Mouse (Mus musculus) adrenal gland, postnatal 10 days (tissue): ENCODE data around the gene Fndc1. TPM values are rescaled to one million over a fixed set of nuclear protein-coding genes. Genes with fewer than 3 reads are reported as not detected.

ENCODE experiments used
- DNase-seq: peaks from one replicate; pipeline ENCODE4 v3.0.0; 2021; ENCODE audit warnings: mixed read lengths
- long read RNA-seq, 2 experiments: library from polyadenylated mRNA; stranded (forward); transcript quantifications; one replicate each; pipeline ENCODE4 v2.0.0; 2021
- total RNA-seq, 2 experiments: library from RNA; stranded (reverse); gene quantifications; 2 replicates each; pipeline ENCODE4 v1.2.3; 2021

Fndc1 gene
- total RNA-seq = 10 to 100 TPM; 37.8 to 39.8 TPM
- long read RNA-seq, experiment 1, partial matches to known transcripts = 3 of 4 reads
- long read RNA-seq, experiment 1, other reads (novel, unspliced or antisense) = 1 of 4 reads
- long read RNA-seq, experiment 2, partial matches to known transcripts = 3 of 3 reads
- long read RNA-seq, experiment 2, other reads (novel, unspliced or antisense) = 0 of 3 reads

GRCm38 (mm10) chr17:7826819-7827515 is at the start of gene Fndc1:
TSS of gene Fndc1 (minus strand) at chr17:7827302.
- DNase-seq = peak; percentile 82

- DNase-seq = no peak
These were observed 49.4 kb upstream of the Fndc1 start for GRCm38 (mm10) chr17:7876541-7876940.

- peak; percentile 66 for DNase-seq
These were observed 48.9 kb upstream of the Fndc1 start for GRCm38 (mm10) chr17:7875941-7876461.

- no peak for DNase-seq
These were observed 47.9 kb upstream of the Fndc1 start for GRCm38 (mm10) chr17:7874776-7875531.

- no peak for DNase-seq
These were observed 46.3 kb upstream of the Fndc1 start for GRCm38 (mm10) chr17:7873382-7873781.

GRCm38 (mm10) chr17:7871800-7872199 is 44.7 kb upstream of the Fndc1 start:
- DNase-seq = no peak

- DNase-seq = peak; percentile 36
These were observed 43.9 kb upstream of the Fndc1 start for GRCm38 (mm10) chr17:7870862-7871605.

GRCm38 (mm10) chr17:7869114-7869513 is 42.0 kb upstream of the Fndc1 start:
- no peak for DNase-seq

- peak; percentile 83 for DNase-seq
These were observed 41.5 kb upstream of the Fndc1 start for GRCm38 (mm10) chr17:7868631-7869030.

- peak; percentile 25 for DNase-seq
These were observed 37.6 kb upstream of the Fndc1 start for GRCm38 (mm10) chr17:7864740-7865139.

GRCm38 (mm10) chr17:7863745-7864144 is 36.6 kb upstream of the Fndc1 start:
- peak; percentile 88 for DNase-seq

- no peak for DNase-seq
These were observed 33.8 kb upstream of the Fndc1 start for GRCm38 (mm10) chr17:7860845-7861360.

GRCm38 (mm10) chr17:7857658-7858057 is 30.6 kb upstream of the Fndc1 start:
- DNase-seq = no peak

- no peak for DNase-seq
These were observed 28.7 kb upstream of the Fndc1 start for GRCm38 (mm10) chr17:7855851-7856250.

- DNase-seq = no peak
These were observed 24.9 kb upstream of the Fndc1 start for GRCm38 (mm10) chr17:7851979-7852378.

GRCm38 (mm10) chr17:7851527-7851926 is 24.4 kb upstream of the Fndc1 start:
- DNase-seq = no peak

- no peak for DNase-seq
These were observed 23.1 kb upstream of the Fndc1 start for GRCm38 (mm10) chr17:7850246-7850645.

- peak; percentile 42 for DNase-seq
These were observed 13.6 kb upstream of the Fndc1 start for GRCm38 (mm10) chr17:7840505-7841290.

- peak; percentile 14 for DNase-seq
These were observed 484 bp upstream of the Fndc1 start for GRCm38 (mm10) chr17:7827586-7827985.

- no peak for DNase-seq
These were observed 1.7 kb downstream of the Fndc1 start for GRCm38 (mm10) chr17:7825416-7825815.

- peak; percentile 79 for DNase-seq
These were observed 5.4 kb downstream of the Fndc1 start for GRCm38 (mm10) chr17:7821553-7822186.
